Mouse (Mus musculus): Measurements from ENCODE around the gene Gm10720. TPM values are rescaled to one million over a fixed set of nuclear protein-coding genes. Genes with fewer than 3 reads are reported as not detected.
"Not testable (repeated sequence)": the region's sequence is repeated elsewhere in the genome, so short reads cannot be mapped to it uniquely, and the experiment has no call there.

Gm10720 gene
- polyA plus RNA-seq, 1 experiment, result not detected

DNA sequence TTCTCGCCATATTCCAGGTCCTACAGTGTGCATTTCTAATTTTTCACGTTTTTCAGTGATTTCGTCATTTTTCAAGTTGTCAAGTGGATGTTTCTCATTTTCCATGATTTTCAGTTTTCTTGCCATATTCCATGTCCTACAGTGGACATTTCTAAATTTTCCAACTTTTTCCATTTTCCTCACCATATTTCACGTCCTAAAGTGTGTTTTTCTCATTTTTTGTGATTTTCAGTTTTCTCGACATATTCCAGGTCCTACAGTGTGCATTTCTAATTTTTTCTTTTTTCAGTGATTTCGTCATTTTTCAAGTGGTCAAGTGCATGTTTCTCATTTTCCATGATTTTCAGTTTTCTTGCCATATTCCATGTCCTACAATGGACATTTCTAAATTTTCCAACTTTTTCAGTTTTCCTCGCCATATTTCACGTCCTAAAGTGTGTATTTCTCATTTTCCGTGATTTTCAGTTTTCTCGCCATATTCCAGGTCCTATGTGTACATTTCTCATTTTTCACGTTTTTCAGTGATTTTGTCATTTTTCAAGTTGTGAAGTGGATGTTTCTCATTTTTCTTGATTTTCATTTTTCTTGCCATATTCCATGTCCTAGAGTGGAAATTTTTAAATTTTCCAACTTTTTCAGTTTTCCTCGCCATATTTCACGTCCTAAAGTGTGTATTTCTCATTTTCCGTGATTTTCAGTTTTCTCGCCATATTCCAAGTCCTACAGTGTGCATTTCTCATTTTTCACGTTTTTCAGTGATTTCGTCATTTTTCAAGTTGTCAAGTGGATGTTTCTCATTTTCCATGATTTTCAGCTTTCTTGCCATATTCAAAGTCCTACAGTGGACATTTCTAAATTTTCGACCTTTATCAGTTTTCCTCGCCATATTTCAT, 4.6 kb downstream of the Gm10720 start:
- H3K4me1 ChIP-seq (ENCODE audit: control insufficient read depth, insufficient read depth, low read length); H3K27ac ChIP-seq (ENCODE audit: insufficient read depth, low read length); H3K4me3 ChIP-seq (ENCODE audit: insufficient read depth, low read length): not testable (repeated sequence)

DNA sequence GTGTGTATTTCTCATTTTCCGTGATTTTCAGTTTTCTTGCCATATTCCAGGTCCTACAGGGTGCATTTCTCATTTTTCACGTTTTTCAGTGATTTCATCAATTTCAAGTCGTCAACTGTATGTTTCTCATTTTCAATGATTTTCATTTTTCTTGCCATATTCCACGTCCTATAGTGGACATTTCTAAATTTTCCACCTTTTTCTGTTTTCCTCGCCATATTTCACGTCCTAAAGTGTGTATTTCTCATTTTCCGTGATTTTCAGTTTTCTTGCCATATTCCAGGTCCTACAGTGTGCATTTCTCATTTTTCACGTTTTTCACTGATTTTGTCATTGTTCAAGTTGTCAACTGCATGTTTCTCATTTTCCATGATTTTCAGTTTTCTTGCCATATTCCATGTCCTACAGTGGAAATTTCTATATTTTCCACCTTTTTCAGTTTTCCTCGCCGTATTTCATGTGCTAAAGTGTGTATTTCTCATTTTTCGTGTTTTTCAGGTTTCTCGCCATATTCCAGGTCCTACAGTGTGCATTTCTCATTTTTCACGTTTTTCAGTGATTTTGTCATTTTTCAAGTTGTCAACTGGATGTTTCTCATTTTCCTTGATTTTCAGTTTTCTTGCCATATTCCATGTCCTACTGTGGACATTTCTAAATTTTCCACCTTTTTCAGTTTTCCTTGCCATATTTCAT, 7.0 kb downstream of the Gm10720 start:
- H3K4me1 ChIP-seq (ENCODE audit: control insufficient read depth, insufficient read depth, low read length); H3K4me3 ChIP-seq (ENCODE audit: insufficient read depth, low read length); H3K27ac ChIP-seq (ENCODE audit: insufficient read depth, low read length): not testable (repeated sequence)

DNA sequence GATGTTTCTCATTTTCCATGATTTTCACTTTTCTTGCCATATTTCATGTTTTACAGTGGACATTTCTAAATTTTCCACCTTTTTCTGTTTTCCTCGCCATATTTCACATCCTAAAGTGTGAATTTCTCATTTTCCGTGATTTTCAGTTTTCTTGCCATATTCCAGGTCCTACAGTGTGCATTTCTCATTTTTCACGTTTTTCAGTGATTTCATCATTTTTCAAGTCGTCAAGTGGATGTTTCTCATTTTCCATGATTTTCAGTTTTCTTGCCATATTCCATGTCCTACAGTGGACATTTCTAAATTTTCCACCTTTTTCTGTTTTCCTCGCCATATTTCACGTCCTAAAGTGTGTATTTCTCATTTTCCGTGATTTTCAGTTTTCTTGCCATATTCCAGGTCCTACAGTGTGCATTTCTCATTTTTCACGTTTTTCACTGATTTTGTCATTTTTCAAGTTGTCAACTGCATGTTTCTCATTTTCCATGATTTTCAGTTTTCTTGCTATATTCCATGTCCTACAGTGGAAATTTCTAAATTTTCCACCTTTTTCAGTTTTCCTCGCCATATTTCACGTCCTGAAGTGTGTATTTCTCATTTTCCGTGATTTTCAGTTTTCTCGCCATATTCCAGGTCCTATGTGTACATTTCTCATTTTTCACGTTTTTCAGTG, 8.0 kb downstream of the Gm10720 start, which contains the start of gene Gm10718:
Gm10718 (plus strand) TSS at position 236 of the 673 bp plus-strand sequence.
- H3K4me1 ChIP-seq (ENCODE audit: control insufficient read depth, insufficient read depth, low read length); H3K27ac ChIP-seq (ENCODE audit: insufficient read depth, low read length); H3K4me3 ChIP-seq (ENCODE audit: insufficient read depth, low read length): not testable (repeated sequence)

DNA sequence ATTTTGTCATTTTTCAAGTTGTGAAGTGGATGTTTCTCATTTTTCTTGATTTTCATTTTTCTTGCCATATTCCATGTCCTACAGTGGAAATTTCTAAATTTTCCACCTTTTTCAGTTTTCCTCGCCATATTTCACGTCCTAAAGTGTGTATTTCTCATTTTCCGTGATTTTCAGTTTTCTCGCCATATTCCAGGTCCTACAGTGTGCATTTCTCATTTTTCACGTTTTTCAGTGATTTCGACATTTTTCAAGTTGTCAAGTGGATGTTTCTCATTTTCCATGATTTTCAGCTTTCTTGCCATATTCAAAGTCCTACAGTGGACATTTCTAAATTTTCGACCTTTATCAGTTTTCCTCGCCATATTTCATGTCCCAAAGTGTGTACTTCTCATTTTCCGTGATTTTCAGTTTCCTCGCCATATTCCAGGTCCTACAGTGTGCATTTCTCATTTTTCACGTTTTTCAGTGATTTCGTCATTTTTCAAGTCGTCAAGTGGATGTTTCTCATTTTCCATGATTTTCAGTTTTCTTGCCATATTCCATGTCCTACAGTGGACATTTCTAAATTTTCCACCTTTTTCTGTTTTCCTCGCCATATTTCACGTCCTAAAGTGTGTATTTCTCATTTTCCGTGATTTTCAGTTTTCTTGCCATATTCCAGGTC, 8.7 kb downstream of the Gm10720 start:
- H3K4me3 ChIP-seq (ENCODE audit: insufficient read depth, low read length); H3K27ac ChIP-seq (ENCODE audit: insufficient read depth, low read length); H3K4me1 ChIP-seq (ENCODE audit: control insufficient read depth, insufficient read depth, low read length): not testable (repeated sequence)

DNA sequence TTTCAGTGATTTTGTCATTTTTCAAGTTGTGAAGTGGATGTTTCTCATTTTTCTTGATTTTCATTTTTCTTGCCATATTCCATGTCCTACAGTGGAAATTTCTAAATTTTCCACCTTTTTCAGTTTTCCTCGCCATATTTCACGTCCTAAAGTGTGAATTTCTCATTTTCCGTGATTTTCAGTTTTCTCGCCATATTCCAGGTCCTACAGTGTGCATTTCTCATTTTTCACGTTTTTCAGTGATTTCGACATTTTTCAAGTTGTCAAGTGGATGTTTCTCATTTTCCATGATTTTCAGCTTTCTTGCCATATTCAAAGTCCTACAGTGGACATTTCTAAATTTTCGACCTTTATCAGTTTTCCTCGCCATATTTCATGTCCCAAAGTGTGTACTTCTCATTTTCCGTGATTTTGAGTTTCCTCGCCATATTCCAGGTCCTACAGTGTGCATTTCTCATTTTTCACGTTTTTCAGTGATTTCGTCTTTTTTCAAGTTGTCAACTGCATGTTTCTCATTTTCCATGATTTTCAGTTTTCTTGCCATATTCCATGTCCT, 9.5 kb downstream of the Gm10720 start, which contains the start of gene Gm10717:
Gm10717 (plus strand) TSS at position 506 of the 556 bp plus-strand sequence.
- not testable (repeated sequence) for H3K4me1 ChIP-seq (ENCODE audit: control insufficient read depth, insufficient read depth, low read length); H3K4me3 ChIP-seq (ENCODE audit: insufficient read depth, low read length)

DNA sequence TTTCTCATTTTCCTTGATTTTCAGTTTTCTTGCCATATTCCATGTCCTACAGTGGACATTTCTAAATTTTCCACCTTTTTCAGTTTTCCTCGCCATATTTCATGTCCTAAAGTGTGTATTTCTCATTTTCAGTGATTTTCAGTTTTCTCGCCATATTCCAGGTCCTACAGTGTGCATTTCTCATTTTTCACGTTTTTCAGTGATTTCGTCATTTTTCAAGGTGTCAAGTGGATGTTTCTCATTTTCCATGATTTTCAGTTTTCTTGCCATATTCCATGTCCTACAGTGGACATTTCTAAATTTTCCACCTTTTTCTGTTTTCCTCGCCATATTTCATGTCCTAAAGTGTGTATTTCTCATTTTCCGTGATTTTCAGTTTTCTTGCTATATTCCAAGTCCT, 10.2 kb downstream of the Gm10720 start:
- H3K4me3 ChIP-seq (ENCODE audit: insufficient read depth, low read length); H3K27ac ChIP-seq (ENCODE audit: insufficient read depth, low read length); H3K4me1 ChIP-seq (ENCODE audit: control insufficient read depth, insufficient read depth, low read length): not testable (repeated sequence)

More for the DNA sequence above, 9.5 kb downstream of the Gm10720 start, which contains the start of gene Gm10717:
- not testable (repeated sequence) for H3K27ac ChIP-seq (ENCODE audit: insufficient read depth, low read length)

DNA sequence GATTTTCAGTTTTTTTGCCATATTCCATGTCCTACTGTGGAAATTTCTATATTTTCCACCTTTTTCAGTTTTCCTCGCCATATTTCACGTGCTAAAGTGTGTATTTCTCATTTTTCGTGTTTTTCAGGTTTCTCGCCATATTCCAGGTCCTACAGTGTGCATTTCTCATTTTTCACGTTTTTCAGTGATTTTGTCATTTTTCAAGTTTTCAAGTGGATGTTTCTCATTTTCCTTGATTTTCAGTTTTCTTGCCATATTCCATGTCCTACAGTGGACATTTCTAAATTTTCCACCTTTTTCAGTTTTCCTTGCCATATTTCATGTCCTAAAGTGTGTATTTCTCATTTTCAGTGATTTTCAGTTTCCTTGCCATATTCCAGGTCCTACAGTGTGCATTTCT, 10.7 kb downstream of the Gm10720 start:
- not testable (repeated sequence) for H3K27ac ChIP-seq (ENCODE audit: insufficient read depth, low read length); H3K4me3 ChIP-seq (ENCODE audit: insufficient read depth, low read length); H3K4me1 ChIP-seq (ENCODE audit: control insufficient read depth, insufficient read depth, low read length)

DNA sequence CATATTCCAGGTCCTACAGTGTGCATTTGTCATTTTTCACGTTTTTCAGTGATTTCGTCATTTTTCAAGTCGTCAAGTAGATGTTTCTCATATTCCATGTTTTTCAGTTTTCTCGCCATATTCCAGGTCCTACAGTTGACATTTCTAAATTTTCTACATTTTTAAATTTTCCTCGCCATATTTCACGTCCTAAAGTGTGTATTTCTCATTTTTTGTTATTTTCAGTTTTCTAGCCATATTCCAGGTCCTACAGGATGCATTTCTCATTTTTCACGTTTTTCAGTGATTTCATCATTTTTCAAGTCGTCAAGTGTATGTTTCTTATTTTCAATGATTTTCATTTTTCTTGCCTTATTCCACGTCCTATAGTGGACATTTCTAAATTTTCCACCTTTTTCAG, 11.3 kb downstream of the Gm10720 start:
- H3K27ac ChIP-seq (ENCODE audit: insufficient read depth, low read length); H3K4me1 ChIP-seq (ENCODE audit: control insufficient read depth, insufficient read depth, low read length); H3K4me3 ChIP-seq (ENCODE audit: insufficient read depth, low read length): not testable (repeated sequence)

DNA sequence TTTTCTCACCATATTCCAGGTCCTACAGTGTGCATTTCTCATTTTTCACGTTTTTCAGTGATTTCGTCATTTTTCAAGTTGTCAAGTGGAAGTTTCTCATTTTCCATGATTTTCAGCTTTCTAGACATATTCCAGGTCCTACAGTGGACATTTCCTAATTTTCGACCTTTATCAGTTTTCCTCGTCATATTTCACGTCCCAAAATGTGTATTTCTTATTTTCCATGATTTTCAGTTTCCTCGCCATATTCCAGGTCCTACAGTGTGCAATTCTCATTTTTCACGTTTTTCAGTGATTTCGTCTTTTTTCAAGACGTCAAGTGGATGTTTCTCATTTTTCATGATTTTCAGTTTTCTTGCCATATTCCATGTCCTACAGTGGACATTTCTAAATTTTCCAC, 11.7 kb downstream of the Gm10720 start:
- H3K4me3 ChIP-seq (ENCODE audit: insufficient read depth, low read length); H3K27ac ChIP-seq (ENCODE audit: insufficient read depth, low read length); H3K4me1 ChIP-seq (ENCODE audit: control insufficient read depth, insufficient read depth, low read length): not testable (repeated sequence)

DNA sequence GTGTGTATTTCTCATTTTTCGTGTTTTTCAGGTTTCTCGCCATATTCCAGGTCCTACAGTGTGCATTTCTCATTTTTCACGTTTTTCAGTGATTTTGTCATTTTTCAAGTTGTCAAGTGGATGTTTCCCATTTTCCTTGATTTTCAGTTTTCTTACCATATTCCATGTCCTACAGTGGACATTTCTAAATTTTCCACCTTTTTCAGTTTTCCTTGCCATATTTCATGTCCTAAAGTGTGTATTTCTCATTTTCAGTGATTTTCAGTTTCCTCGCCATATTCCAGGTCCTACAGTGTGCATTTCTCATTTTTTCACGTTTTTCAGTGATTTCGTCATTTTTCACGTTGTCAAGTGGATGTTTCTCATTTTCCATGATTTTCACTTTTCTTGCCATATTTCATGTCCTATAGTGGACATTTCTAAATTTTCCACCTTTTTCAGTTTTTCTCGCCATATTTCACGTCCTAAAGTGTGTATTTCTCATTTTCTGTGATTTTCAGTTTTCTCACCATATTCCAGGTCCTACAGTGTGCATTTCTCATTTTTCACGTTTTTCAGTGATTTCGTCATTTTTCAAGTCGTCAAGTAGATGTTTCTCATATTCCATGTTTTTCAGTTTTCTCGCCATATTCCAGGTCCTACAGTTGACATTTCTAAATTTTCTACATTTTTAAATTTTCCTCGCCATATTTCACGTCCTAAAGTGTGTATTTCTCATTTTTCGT, 14.0 kb downstream of the Gm10720 start:
- H3K4me3 ChIP-seq (ENCODE audit: insufficient read depth, low read length); H3K27ac ChIP-seq (ENCODE audit: insufficient read depth, low read length); H3K4me1 ChIP-seq (ENCODE audit: control insufficient read depth, insufficient read depth, low read length): not testable (repeated sequence)

DNA sequence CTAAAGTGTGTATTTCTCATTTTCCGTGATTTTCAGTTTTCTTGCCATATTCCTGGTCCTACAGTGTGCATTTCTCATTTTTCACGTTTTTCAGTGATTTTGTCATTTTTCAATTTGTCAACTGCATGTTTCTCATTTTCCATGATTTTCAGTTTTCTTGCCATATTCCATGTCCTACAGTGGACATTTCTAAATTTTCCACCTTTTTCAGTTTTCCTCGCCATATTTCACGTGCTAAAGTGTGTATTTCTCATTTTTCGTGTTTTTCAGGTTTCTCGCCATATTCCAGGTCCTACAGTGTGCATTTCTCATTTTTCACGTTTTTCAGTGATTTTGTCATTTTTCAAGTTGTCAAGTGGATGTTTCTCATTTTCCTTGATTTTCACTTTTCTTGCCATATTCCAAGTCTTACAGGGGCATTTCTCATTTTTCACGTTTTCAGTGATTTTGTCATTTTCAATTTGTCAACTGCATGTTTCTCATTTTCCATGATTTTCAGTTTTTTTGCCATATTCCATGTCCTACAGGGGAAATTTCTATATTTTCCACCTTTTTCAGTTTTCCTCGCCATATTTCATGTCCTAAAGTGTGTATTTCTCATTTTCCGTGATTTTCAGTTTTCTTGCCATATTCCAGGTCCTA, 15.3 kb downstream of the Gm10720 start:
- H3K4me3 ChIP-seq (ENCODE audit: insufficient read depth, low read length); H3K27ac ChIP-seq (ENCODE audit: insufficient read depth, low read length); H3K4me1 ChIP-seq (ENCODE audit: control insufficient read depth, insufficient read depth, low read length): not testable (repeated sequence)

DNA sequence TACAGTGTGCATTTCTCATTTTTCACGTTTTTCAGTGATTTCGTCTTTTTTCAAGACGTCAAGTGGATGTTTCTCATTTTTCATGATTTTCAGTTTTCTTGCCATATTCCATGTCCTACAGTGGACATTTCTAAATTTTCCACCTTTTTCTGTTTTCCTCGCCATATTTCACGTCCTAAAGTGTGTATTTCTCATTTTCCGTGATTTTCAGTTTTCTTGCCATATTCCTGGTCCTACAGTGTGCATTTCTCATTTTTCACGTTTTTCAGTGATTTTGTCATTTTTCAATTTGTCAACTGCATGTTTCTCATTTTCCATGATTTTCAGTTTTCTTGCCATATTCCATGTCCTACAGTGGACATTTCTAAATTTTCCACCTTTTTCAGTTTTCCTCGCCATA, 18.8 kb downstream of the Gm10720 start, which contains the start of gene Gm17535:
Gm17535 (plus strand) TSS at position 301 of the 400 bp plus-strand sequence.
- H3K4me3 ChIP-seq (ENCODE audit: insufficient read depth, low read length); H3K27ac ChIP-seq (ENCODE audit: insufficient read depth, low read length); H3K4me1 ChIP-seq (ENCODE audit: control insufficient read depth, insufficient read depth, low read length): not testable (repeated sequence)

DNA sequence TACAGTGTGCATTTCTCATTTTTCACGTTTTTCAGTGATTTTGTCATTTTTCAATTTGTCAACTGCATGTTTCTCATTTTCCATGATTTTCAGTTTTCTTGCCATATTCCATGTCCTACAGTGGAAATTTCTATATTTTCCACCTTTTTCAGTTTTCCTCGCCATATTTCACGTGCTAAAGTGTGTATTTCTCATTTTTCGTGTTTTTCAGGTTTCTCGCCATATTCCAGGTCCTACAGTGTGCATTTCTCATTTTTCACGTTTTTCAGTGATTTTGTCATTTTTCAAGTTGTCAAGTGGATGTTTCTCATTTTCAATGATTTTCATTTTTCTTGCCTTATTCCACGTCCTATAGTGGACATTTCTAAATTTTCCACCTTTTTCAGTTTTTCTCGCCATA, 21.1 kb downstream of the Gm10720 start, which contains the start of gene Gm10715:
Gm10715 (plus strand) TSS at position 301 of the 400 bp plus-strand sequence.
- H3K4me1 ChIP-seq (ENCODE audit: control insufficient read depth, insufficient read depth, low read length), result not testable (repeated sequence)

DNA sequence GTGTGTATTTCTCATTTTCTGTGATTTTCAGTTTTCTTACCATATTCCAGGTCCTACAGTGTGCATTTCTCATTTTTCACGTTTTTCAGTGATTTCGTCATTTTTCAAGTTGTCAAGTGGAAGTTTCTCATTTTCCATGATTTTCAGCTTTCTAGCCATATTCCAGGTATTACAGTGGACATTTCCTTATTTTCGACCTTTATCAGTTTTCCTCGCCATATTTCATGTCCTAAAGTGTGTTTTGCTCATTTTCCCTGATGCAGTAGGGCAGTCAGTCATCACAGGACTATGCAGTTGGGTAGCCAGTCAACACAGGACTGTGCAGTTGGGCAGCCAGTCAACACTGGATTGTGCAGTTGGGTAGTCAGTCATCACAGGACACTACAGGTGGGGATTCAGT, 22.7 kb downstream of the Gm10720 start:
- not testable (repeated sequence) for H3K27ac ChIP-seq (ENCODE audit: insufficient read depth, low read length); H3K4me1 ChIP-seq (ENCODE audit: control insufficient read depth, insufficient read depth, low read length); H3K4me3 ChIP-seq (ENCODE audit: insufficient read depth, low read length)

More for the DNA sequence above, 21.1 kb downstream of the Gm10720 start, which contains the start of gene Gm10715:
- H3K4me3 ChIP-seq (ENCODE audit: insufficient read depth, low read length); H3K27ac ChIP-seq (ENCODE audit: insufficient read depth, low read length): not testable (repeated sequence)

Data from embryonic fibroblast, embryonic 13.5 days (primary cell).